Mouse (Mus musculus) layer of hippocampus, postnatal 25 days (tissue): ENCODE data around the gene Gm49721. TPM values are rescaled to one million over a fixed set of nuclear protein-coding genes. Genes with fewer than 3 reads are reported as not detected.
A peak's percentile ranks its signal among the peaks of the same experiment; 100 is the strongest.
"Not testable (repeated sequence)": the region's sequence is repeated elsewhere in the genome, so short reads cannot be mapped to it uniquely, and the experiment has no call there.

Experiments
- DNase-seq, 2 experiments: peaks; one replicate each; pipeline ENCODE4 v3.0.0; 2022; ENCODE audit warnings: mixed read lengths in 2 of 2, low spot score in 1 of 2; ENCODE audit errors: extremely low spot score in 1 of 2
- total RNA-seq, 2 experiments: library from RNA; stranded (reverse); gene quantifications; 2 replicates each; pipeline ENCODE4 v1.2.3; 2021

Gm49721 gene
- total RNA-seq, result not detected

- peak in 1 of 2 experiments; percentile 59 for DNase-seq
Measured at GRCm38 (mm10) chr17:6978287-6979248, at the start of gene Gm49721. TSS of gene Gm49721 (plus strand) at chr17:6978904.

GRCm38 (mm10) chr17:6931625-6932024 lies 47.1 kb upstream of the Gm49721 start:
- not testable (repeated sequence) for DNase-seq

- DNase-seq, result not testable (repeated sequence)
Measured at GRCm38 (mm10) chr17:6942560-6942959, 36.1 kb upstream of the Gm49721 start.

- not testable (repeated sequence) for DNase-seq
Measured at GRCm38 (mm10) chr17:6947637-6947983, 31.1 kb upstream of the Gm49721 start.

- DNase-seq, result peak; percentile 62 to 77
Measured at GRCm38 (mm10) chr17:6947984-6948768, 30.5 kb upstream of the Gm49721 start, which contains the start of gene Rsph3b. TSS of gene Rsph3b (minus strand) at chr17:6948682.

GRCm38 (mm10) chr17:6948769-6949228 lies 29.9 kb upstream of the Gm49721 start:
- not testable (repeated sequence) for DNase-seq

GRCm38 (mm10) chr17:6958881-6959280 lies 19.8 kb upstream of the Gm49721 start:
- not testable (repeated sequence) for DNase-seq

GRCm38 (mm10) chr17:6959543-6960259 lies 19.0 kb upstream of the Gm49721 start:
- not testable (repeated sequence) for DNase-seq

GRCm38 (mm10) chr17:6960349-6960748 lies 18.4 kb upstream of the Gm49721 start:
- DNase-seq, result not testable (repeated sequence)

- peak in 1 of 2 experiments; percentile 53 for DNase-seq
Measured at GRCm38 (mm10) chr17:6960776-6961175, 17.9 kb upstream of the Gm49721 start, which contains the start of gene Tagap1. TSS of gene Tagap1 (minus strand) at chr17:6961156.

GRCm38 (mm10) chr17:6961181-6962000 lies 17.3 kb upstream of the Gm49721 start:
- peak in 1 of 2 experiments; percentile 43 for DNase-seq

- DNase-seq, result not testable (repeated sequence)
Measured at GRCm38 (mm10) chr17:6962339-6962738, 16.4 kb upstream of the Gm49721 start.

GRCm38 (mm10) chr17:6962936-6963335 lies 15.8 kb upstream of the Gm49721 start:
- not testable (repeated sequence) for DNase-seq

GRCm38 (mm10) chr17:6965364-6965763 lies 13.3 kb upstream of the Gm49721 start:
- not testable (repeated sequence) for DNase-seq

GRCm38 (mm10) chr17:6967673-6968072 lies 11.0 kb upstream of the Gm49721 start:
- DNase-seq, result not testable (repeated sequence)

- not testable (repeated sequence) for DNase-seq
Measured at GRCm38 (mm10) chr17:6970334-6970733, 8.4 kb upstream of the Gm49721 start, which contains the start of gene Rnaset2b. TSS of gene Rnaset2b (plus strand) at chr17:6970634.

GRCm38 (mm10) chr17:6971238-6971637 lies 7.5 kb upstream of the Gm49721 start:
- not testable (repeated sequence) for DNase-seq

- not testable (repeated sequence) for DNase-seq
Measured at GRCm38 (mm10) chr17:6972836-6973396, 5.8 kb upstream of the Gm49721 start.

- not testable (repeated sequence) for DNase-seq
Measured at GRCm38 (mm10) chr17:6974985-6975384, 3.7 kb upstream of the Gm49721 start.
